9 mouse cellular contexts compared by ENCODE assay signal in the genomic region with DNA sequence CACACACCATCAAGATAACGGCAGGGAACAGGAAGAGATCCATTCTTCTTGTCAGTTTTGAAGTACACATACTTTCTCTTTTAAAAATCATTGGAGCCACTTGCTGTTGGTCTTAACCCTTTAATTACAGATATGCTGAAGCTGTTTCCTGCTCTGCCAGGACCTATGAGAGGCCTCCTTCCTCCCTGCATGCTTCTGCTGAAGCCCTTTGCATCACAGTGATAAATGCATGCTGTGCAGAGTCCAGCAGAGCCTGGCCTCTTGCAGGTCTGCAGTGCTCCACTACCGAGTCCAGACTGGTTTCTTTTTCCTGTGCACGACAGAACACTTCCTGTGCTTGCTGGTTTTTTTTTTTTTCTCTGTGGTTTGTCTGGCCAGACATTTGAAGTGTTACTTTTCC.
DNase-seq lines count a peak whose midpoint lies in the region; ATAC-seq and TF ChIP-seq lines count a peak whose summit lies in the region.
"Had no signal": no experiment of that assay in that cellular context is flagged by ENCODE, and none has a peak within 500 bp of the region (broad histone marks: within the 10 kb centered on the region; RNA-seq: fewer than 3 reads in every experiment).

No protein-coding gene starts in this region.

- 0 out of 2 replicates have a peak overlapping the region, but pooled peaks have one; percentile 2 for H3K4me2 ChIP-seq in lung, postnatal 0 days (replicated peaks; ENCODE audit: low read depth, low read length)
- H3K4me2 ChIP-seq in stomach, embryonic 16.5 days (ENCODE audit: low read depth, low read length): peak overlapping the region; percentile 25; the same call in 1 of the 2 replicates
- no peak overlapping the region for H3K4me2 ChIP-seq in hindbrain, embryonic 16.5 days (ENCODE audit: low read length)

- H3K4me3 ChIP-seq in lung, postnatal 0 days (ENCODE audit: low read depth, low read length): no peak overlapping the region
- no peak overlapping the region for H3K4me3 ChIP-seq in stomach, embryonic 16.5 days (replicated peaks; ENCODE audit: low read length)
- no peak overlapping the region for H3K4me3 ChIP-seq in hindbrain, embryonic 16.5 days (ENCODE audit: low read length)

- H3K9me3 ChIP-seq in lung, postnatal 0 days (ENCODE audit: low read length): no peaks in the 10 kb centered on the region
- no peaks in the 10 kb centered on the region for H3K9me3 ChIP-seq in stomach, embryonic 16.5 days (replicated peaks; ENCODE audit: control insufficient read depth, low read length)
- H3K9me3 ChIP-seq in hindbrain, embryonic 16.5 days (ENCODE audit: control insufficient read depth, low read length): no peaks in the 10 kb centered on the region

- DNase-seq in adrenal gland, adult 8-10 months: peak; percentile 12
- DNase-seq in adrenal gland, postnatal 25 days: no peak
- peak; percentile 18 for DNase-seq in lung, postnatal 0 days (ENCODE audit: low spot score)
- DNase-seq in lung, postnatal 14 days: no peak
- DNase-seq in kidney, postnatal 10 days: peak; percentile 52
- DNase-seq in left cerebral cortex, adult 8-10 months (ENCODE audit: low spot score in 2 of 2): no peak
- DNase-seq: forebrain, postnatal 0 days had no signal

- 17% methylated on average over 3 of the region's 3 CpGs for WGBS in lung, postnatal 0 days
- WGBS in stomach, embryonic 16.5 days: 5% methylated on average over 3 of the region's 3 CpGs
- WGBS in hindbrain, embryonic 16.5 days: 44% methylated on average over 3 of the region's 3 CpGs

- no peaks in the 10 kb centered on the region for H3K36me3 ChIP-seq in lung, postnatal 0 days (ENCODE audit: insufficient read depth, low read length)
- no peaks in the 10 kb centered on the region for H3K36me3 ChIP-seq in stomach, embryonic 16.5 days (ENCODE audit: control insufficient read depth, insufficient read depth, low read length)
- no peaks in the 10 kb centered on the region for H3K36me3 ChIP-seq in hindbrain, embryonic 16.5 days (ENCODE audit: control insufficient read depth, insufficient read depth, low read length)

- H3K9ac ChIP-seq in lung, postnatal 0 days (replicated peaks; ENCODE audit: low read depth): no peak overlapping the region
- H3K9ac ChIP-seq in stomach, embryonic 16.5 days (ENCODE audit: low read length): peak overlapping the region; percentile 31; the same call in 1 of the 2 replicates
- H3K9ac ChIP-seq in hindbrain, embryonic 16.5 days (ENCODE audit: low read depth, low read length): no peak overlapping the region
- H3K9ac ChIP-seq: forebrain, postnatal 0 days had no signal

- H3K4me1 ChIP-seq in lung, postnatal 0 days (ENCODE audit: insufficient read depth, low read depth, low read length): peaks cover 5% of the 10 kb centered on the region; the same call in 1 of the 2 replicates
- H3K4me1 ChIP-seq in stomach, embryonic 16.5 days (ENCODE audit: control insufficient read depth, insufficient read depth, low read length): peaks cover 26% of the 10 kb centered on the region
- H3K4me1 ChIP-seq in hindbrain, embryonic 16.5 days (ENCODE audit: control insufficient read depth, insufficient read depth, low read depth, low read length): no peaks in the 10 kb centered on the region

- peak; percentile 33; the same call in 1 of the 2 replicates for ATAC-seq in lung, postnatal 0 days
- ATAC-seq in stomach, embryonic 16.5 days (ENCODE audit: insufficient read depth, low FRiP score): no peak; the same call in 1 of the 2 replicates
- ATAC-seq in hindbrain, embryonic 16.5 days: no peak
- ATAC-seq: forebrain, postnatal 0 days had no signal

- H3K27ac ChIP-seq in lung, postnatal 0 days (ENCODE audit: low read length): no peak overlapping the region
- peak overlapping the region; percentile 58; the same call in 1 of the 2 replicates for H3K27ac ChIP-seq in stomach, embryonic 16.5 days (ENCODE audit: low read length)
- H3K27ac ChIP-seq in hindbrain, embryonic 16.5 days (ENCODE audit: low read depth, low read length): no peak overlapping the region

- TF ChIP-seq CTCF in lung, postnatal 0 days (IDR thresholded peaks at IDR 0.05): no peak

- H3K27me3 ChIP-seq in lung, postnatal 0 days (replicated peaks; ENCODE audit: insufficient read depth, low read length): no peaks in the 10 kb centered on the region
- H3K27me3 ChIP-seq in stomach, embryonic 16.5 days (ENCODE audit: control insufficient read depth, insufficient read depth, low read length): no peaks in the 10 kb centered on the region
- no peaks in the 10 kb centered on the region for H3K27me3 ChIP-seq in hindbrain, embryonic 16.5 days (replicated peaks; ENCODE audit: control insufficient read depth, insufficient read depth, low read length)

- no peak for TF ChIP-seq EP300 in lung, postnatal 0 days (IDR thresholded peaks at IDR 0.05)

Comparison
In these comparisons a context has a peak if more than half of its experiments do, and no peak if none do; other contexts are left out.
1. DNase-seq: peak in adrenal gland, adult 8-10 months (single experiment), lung, postnatal 0 days (single experiment) and kidney, postnatal 10 days (single experiment); none in adrenal gland, postnatal 25 days (single experiment), lung, postnatal 14 days (single experiment) and left cerebral cortex, adult 8-10 months (0 of 2).